Mouse (Mus musculus) stomach, postnatal 0 days (tissue): ENCODE results near the gene Fgd1. TPM values are rescaled to one million over a fixed set of nuclear protein-coding genes. Genes with fewer than 3 reads are reported as not detected.

Experiments
- ATAC-seq: fragments of 200-750 bp; cut with Nextera tagmentation; 2 replicates; pipeline ENCODE4 v1.8.0; 2017; ENCODE audit not compliant: low FRiP score, low TSS enrichment
- DNase-seq: peaks from one replicate; pipeline ENCODE4 v3.0.0-alpha.2; 2016; ENCODE audit warnings: low spot score
- H3K27ac ChIP-seq: fragments of 300-500 bp; sonication (generic); replicated peaks from 2 replicates; pipeline ENCODE4 v1.5.1; 2014; ENCODE audit warnings: mild to moderate bottlenecking, control low read depth
- H3K27me3 ChIP-seq: fragments of 300-500 bp; sonication (generic); 2 replicates; pipeline ENCODE4 v1.6.1; 2014; ENCODE audit warnings: low read length; ENCODE audit not compliant: control insufficient read depth, insufficient read depth
- H3K36me3 ChIP-seq: fragments of 300-500 bp; sonication (generic); 2 replicates; pipeline ENCODE4 v1.6.1; 2014; ENCODE audit warnings: low read length, mixed read lengths; ENCODE audit not compliant: control insufficient read depth, insufficient read depth
- H3K4me1 ChIP-seq: fragments of 300-500 bp; sonication (generic); replicated peaks from 2 replicates; pipeline ENCODE4 v1.6.1; 2014; ENCODE audit warnings: antibody characterized with exemption; ENCODE audit not compliant: control insufficient read depth, insufficient read depth
- H3K4me2 ChIP-seq: fragments of 300-500 bp; sonication (generic); replicated peaks from 2 replicates; pipeline ENCODE4 v1.6.1; 2014; ENCODE audit warnings: low read depth, mild to moderate bottlenecking, control low read depth, moderate library complexity
- H3K4me3 ChIP-seq: fragments of 300-500 bp; sonication (generic); 2 replicates; pipeline ENCODE4 v1.5.1; 2014; ENCODE audit warnings: low read depth, low read length, control low read depth
- H3K9ac ChIP-seq: fragments of 300-500 bp; sonication (generic); 2 replicates; pipeline ENCODE4 v1.6.1; 2014; ENCODE audit warnings: mild to moderate bottlenecking, low read length, control low read depth, mixed read lengths
- H3K9me3 ChIP-seq: fragments of 300-500 bp; sonication (generic); 2 replicates; pipeline ENCODE4 v1.6.1; 2016; ENCODE audit warnings: low read length; ENCODE audit not compliant: control insufficient read depth
- CTCF ChIP-seq: IDR thresholded peaks from 2 replicates; pipeline ENCODE4 v1.5.1; 2016; ENCODE audit warnings: antibody characterized with exemption, low read depth, mild to moderate bottlenecking, moderate library complexity
- EP300 ChIP-seq: optimal IDR thresholded peaks from 2 replicates; pipeline ENCODE3; 2016; ENCODE audit warnings: antibody characterized with exemption
- WGBS: fragments of 180-500 bp; shearing (Covaris S2); extraction: QIAGEN DNeasy Blood & Tissue Kit; methylation state at CpG from one replicate; pipeline ENCODE4 v1.1.7; 2014; 5-methylcytosine and 5-hydroxymethylcytosine counted together
- polyA plus RNA-seq: library from polyadenylated mRNA; unstranded; fragments of >200 nt; fragmentation: Nextera tagmentation; extraction: Ambion mirVana; gene quantifications from 2 replicates; pipeline ENCODE4 v1.2.1, GENCODE M21; 2015

Fgd1 gene
- polyA plus RNA-seq, 1 experiment from 2014 or later: 2.8 TPM

DNA sequence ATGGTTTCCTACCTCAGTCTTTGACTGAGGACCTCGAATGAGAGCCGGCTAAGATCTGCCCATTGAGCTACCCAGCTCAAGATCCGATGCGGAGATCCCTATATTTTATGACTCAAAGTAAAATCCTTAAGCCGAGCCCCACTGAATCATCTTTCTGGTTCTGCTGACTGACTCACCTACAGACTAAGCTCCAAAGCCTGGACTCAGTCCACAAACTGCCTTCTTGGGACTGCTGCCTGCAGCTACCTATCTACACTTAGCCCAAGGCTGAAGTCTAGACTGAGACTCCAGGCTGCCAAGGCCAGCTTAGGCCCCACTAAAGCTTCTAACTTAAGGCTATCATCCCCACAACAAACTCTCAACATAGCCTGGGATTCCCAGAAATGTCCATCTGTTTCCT lies 30.1 kb downstream of the Fgd1 start:
- H3K4me3 ChIP-seq: no peak overlapping the region
- H3K4me1 ChIP-seq: no peaks in the 10 kb centered on the region
- H3K9ac ChIP-seq: no peak overlapping the region
- no peak for ATAC-seq
- no peak overlapping the region for H3K4me2 ChIP-seq
- no peaks in the 10 kb centered on the region for H3K36me3 ChIP-seq
- H3K9me3 ChIP-seq: no peaks in the 10 kb centered on the region
- no peaks in the 10 kb centered on the region for H3K27me3 ChIP-seq
- H3K27ac ChIP-seq: no peak overlapping the region
- no peak for TF ChIP-seq EP300
- TF ChIP-seq CTCF: no peak
- DNase-seq: no peak
- 91% methylated on average over 5 of the region's 5 CpGs for WGBS

DNA sequence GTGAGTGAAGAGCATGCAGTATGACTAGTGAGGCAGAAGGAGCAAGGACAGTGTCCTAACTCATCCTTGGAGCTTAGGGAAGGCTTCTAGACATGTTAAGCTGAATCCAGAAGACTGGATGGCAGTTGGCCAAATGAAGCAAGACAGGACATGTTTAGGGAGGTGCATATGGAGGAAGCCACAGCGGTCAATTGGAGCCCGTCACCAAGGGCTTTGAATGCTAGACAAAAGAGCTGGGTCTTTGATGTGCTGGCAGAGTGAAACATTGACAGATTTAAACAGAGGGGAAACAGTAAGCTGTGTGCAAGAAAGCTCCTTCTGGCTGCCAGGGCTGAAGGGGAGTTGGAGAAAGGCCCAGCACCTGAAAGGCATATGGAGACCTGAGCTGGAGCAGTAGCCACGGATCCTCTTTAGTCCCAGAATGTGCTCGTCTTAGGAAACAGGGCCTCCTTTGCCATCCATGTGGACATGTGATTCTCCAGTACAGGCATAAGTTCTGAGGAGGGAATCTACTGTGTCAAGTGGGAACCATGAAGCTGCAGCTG lies 31.1 kb downstream of the Fgd1 start:
- no peak for ATAC-seq
- Histone ChIP-seq H3K4me3 (no peak overlapping the region), H3K27me3 (no peaks in the 10 kb centered on the region), H3K4me2 (no peak overlapping the region), H3K36me3 (no peaks in the 10 kb centered on the region), H3K27ac (no peak overlapping the region), H3K9ac (no peak overlapping the region), H3K9me3 (no peaks in the 10 kb centered on the region), H3K4me1 (no peaks in the 10 kb centered on the region)
- no peak for DNase-seq
- WGBS: 76% methylated on average over 4 of the region's 4 CpGs
- TF ChIP-seq EP300 (no peak), CTCF (no peak)

DNA sequence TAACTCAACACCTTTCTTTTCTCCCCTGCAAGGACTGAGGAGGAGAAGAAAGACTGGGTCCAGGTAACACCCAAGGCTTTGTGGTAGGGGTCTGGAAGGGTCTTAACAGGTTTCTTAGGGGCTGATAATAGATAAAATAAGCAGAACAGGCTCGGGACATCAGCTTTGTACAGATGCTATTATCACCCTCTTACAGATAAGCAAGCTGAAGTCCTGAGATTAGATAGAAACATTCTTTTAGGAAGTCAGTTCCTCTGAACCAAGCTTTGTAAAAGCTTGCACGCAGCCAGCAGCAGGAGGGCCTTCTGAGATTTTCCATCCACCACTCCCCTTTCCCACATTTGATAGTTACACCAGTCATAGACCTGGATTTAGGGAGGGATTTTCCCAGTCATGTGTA lies 39.6 kb downstream of the Fgd1 start:
- H3K4me2 ChIP-seq: no peak overlapping the region
- no peak for TF ChIP-seq EP300
- TF ChIP-seq CTCF: no peak
- ATAC-seq: no peak
- no peak for DNase-seq
- WGBS: 81% methylated on average over 2 of the region's 2 CpGs
- H3K27me3 ChIP-seq: no peaks in the 10 kb centered on the region
- H3K4me3 ChIP-seq: no peak overlapping the region
- no peaks in the 10 kb centered on the region for H3K4me1 ChIP-seq
- H3K9ac ChIP-seq: no peak overlapping the region
- H3K27ac ChIP-seq: no peak overlapping the region
- H3K9me3 ChIP-seq: no peaks in the 10 kb centered on the region
- no peaks in the 10 kb centered on the region for H3K36me3 ChIP-seq

DNA sequence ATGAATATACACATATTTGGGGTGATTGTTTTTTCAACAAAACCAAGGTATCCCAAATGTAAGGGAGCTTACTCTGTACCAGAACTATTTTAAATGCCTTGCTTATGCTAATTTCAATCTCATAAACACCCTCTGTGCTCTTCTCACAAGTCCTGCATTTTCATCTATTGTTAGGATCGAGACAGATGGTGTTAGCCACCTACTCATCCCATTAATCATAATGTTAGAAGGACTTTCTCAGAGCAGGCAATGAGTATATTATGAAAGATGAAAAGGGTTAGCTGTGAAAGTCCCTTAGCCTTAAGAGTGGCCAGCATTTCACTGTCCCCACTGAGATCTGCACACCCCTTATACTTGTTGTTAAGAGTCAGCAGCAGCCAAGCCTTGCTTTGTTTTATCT lies 41.5 kb downstream of the Fgd1 start:
- H3K9me3 ChIP-seq: no peaks in the 10 kb centered on the region
- no peak for TF ChIP-seq EP300
- TF ChIP-seq CTCF: no peak
- ATAC-seq: no peak
- no peak for DNase-seq
- no peak overlapping the region for H3K27ac ChIP-seq
- no peaks in the 10 kb centered on the region for H3K4me1 ChIP-seq
- no peak overlapping the region for H3K9ac ChIP-seq
- no peak overlapping the region for H3K4me2 ChIP-seq
- H3K4me3 ChIP-seq: no peak overlapping the region
- H3K36me3 ChIP-seq: no peaks in the 10 kb centered on the region
- no peaks in the 10 kb centered on the region for H3K27me3 ChIP-seq
- WGBS: 87% methylated on average over 1 of the region's 1 CpGs

DNA sequence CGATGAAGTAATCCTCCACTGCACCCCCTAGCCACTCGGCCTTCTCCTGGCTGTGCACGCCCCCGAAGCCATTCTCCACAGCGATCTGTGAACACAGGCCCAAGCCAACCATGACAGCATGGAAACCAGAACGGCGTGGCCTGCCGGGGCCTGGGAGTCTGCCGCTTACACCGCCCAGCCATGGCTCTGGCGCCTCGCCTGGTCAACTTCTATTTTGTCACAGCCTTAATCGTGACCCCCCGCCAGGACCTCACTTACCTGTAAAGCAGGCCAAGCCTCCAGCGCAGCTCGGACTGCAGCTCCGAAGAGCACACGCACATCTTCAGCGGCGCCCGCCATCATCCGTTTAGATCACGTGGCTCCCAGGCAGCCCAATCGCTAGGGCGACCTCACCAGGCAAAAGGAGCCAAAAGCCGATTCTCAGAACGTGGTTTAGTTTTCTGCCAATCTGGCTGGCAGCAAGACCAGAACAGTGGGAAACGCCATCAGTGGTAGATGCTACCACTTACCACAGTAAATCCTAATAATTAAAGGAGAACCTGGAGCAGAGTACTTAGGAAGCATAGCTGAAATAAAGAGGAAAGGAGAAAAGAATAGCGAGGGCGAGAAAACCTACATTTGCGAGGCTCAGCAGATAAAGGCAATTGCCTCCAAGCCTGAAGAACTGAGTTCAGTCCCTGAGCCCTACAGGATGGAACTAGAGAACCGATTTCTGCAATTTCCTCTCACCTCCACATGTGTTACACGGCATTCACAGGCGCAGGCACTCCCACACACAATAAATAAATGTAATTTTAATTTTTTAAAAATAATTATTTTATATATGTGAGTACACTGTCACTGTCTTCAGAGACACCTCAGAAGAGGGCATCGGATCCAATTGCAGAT lies 50.5 kb downstream of the Fgd1 start, which contains the start of gene Tsr2:
Tsr2 (minus strand) TSS at position 373 of the 888 bp plus-strand sequence.
- no peaks in the 10 kb centered on the region for H3K36me3 ChIP-seq
- H3K9me3 ChIP-seq: no peaks in the 10 kb centered on the region
- DNase-seq: peak; percentile 76
- peak within 1 kb of the TSS; percentile 64 for H3K9ac ChIP-seq
- no peaks in the 10 kb centered on the region for H3K27me3 ChIP-seq
- H3K4me2 ChIP-seq: peak within 1 kb of the TSS; percentile 48
- 27% methylated on average over 34 of the region's 35 CpGs for WGBS
- peak within 1 kb of the TSS; percentile 30; the same call in 1 of the 2 replicates for H3K27ac ChIP-seq
- TF ChIP-seq CTCF (peak; percentile 56), EP300 (no peak)
- no peaks in the 10 kb centered on the region for H3K4me1 ChIP-seq
- peak within 1 kb of the TSS; percentile 53 for H3K4me3 ChIP-seq
- peak; percentile 93 for ATAC-seq
